Mouse (Mus musculus) layer of hippocampus, postnatal 10 days (tissue): ENCODE results near the gene Gm20605. TPM values are rescaled to one million over a fixed set of nuclear protein-coding genes. Genes with fewer than 3 reads are reported as not detected.

Source experiments
- DNase-seq, 2 experiments: peaks; one replicate each; pipeline ENCODE4 v3.0.0; 2021; ENCODE audit warnings: low spot score in 2 of 2
- total RNA-seq, 2 experiments: library from RNA; stranded (reverse); gene quantifications; 2 replicates each; pipeline ENCODE4 v1.2.3; 2021

Gm20605 gene
- total RNA-seq, 2 experiments from 2014 or later: 8.7 to 8.9 TPM

DNA sequence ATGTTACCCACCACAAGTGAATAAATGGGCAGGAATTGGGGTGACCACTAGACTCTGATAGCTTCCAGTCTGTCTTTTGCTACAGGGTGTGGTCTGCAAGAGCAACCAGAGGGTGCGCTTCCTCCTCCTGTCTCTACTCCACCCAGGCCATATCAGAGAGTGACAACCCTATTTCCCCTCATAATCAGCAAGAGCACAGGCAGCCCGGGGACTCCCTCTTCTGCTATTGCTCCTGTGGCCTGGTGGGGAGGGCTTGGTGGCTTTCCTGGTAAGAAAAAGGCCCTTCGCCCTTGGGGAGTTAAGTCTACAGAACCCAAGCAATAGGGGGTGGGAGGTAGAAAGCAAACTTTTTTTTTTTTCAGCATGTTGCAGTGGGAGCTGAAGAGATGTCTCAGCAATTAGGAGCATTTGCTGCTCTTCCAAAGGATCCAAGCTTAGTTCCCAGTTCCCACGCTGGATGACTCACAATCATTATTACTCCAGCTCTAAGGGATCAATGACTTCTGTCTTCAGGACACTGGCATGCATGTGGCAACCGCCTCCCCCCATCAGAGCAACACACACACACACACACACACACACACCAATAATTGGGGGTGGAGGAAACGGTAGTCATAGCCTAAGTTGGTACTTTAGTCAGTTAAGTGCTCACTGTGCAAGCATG lies 57.3 kb downstream of the Gm20605 start:
- no peak for DNase-seq

DNA sequence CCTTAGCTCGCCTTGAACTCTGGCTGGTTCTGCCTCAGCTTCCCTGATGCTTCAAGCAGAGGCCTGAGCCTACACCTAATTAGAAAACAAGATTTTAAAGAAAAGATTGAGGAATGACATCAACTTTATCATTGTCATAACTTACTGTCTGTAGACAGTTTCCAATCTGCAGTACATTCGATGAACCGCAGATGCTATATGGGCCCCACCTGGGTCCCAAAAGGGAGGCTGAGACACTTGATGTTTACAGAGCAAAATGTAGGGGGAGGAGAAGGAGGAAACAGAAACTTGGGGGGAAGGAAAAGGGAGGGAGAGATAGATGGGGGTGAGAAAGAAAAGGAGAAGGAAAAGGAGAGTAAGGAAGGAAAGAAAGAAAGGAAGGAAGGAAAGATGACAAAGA lies 61.0 kb downstream of the Gm20605 start:
- DNase-seq: no peak

DNA sequence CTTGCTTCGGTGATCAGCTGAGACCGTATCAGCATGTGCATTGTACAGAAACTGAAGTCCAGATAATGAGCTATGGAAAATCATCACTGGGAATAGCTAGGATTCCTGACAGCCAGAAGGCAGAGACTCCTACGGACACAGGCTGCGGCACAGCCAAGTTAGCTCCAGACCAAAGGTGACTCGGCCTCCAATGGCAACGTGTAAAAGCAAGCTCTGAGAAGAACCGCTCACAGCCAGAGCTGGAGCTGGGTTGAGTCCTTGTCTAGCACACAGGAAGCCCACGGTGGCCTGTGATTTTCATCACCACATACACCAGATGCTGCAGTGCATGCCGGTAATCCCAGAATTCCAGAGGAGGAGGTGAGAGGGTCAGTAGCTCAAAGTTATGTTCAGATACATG lies 61.6 kb downstream of the Gm20605 start:
- DNase-seq: no peak

DNA sequence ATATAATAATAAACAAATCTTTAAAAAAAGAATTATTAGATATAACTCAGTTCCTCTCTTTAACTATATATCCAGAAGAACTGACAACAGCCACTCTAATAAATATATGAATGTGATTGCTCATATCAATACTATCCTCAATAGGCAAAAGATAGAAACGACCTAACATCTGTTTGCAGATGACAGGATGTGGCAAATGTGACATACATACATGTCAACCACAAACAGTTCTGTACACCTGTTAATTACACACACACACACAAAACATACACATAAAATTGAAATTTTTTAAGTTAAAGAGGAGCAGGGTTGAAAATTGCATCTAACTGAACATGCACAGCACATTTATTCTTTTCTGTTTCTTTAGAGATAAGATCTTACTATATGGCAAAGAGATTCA lies 62.9 kb downstream of the Gm20605 start:
- no peak for DNase-seq

Other genes with a start within 250 kb of the Gm20605 start
- gene Zan, start 152.1 kb upstream of the Gm20605 start, total RNA-seq: under 1 TPM; 0.36 to 0.43 TPM
- 10 to 100 TPM; 30.7 to 36.5 TPM for gene Pop7, start 126.7 kb upstream of the Gm20605 start, total RNA-seq
- 10 to 100 TPM; 40.2 to 50.4 TPM for gene Gigyf1, start 110.6 kb upstream of the Gm20605 start, total RNA-seq
- not detected for gene Epo, start 95.9 kb upstream of the Gm20605 start, total RNA-seq
- gene Gnb2, start 95.7 kb upstream of the Gm20605 start, total RNA-seq: 100 to 1,000 TPM; 874 to 885 TPM
- 100 to 1,000 TPM; 124 to 134 TPM for gene Actl6b, start 75.7 kb upstream of the Gm20605 start, total RNA-seq
- 10 to 100 TPM; 22.4 to 23.0 TPM for gene Tfr2, start 59.3 kb upstream of the Gm20605 start, total RNA-seq
- gene Mospd3, start 28.1 kb upstream of the Gm20605 start, total RNA-seq: 10 to 100 TPM; 46.1 to 51.8 TPM
- gene Pcolce, start 15.4 kb upstream of the Gm20605 start, total RNA-seq: 10 to 100 TPM; 10.7 to 12.0 TPM
- gene Fbxo24, start 173 bp upstream of the Gm20605 start, total RNA-seq: under 1 TPM; 0.27 to 0.36 TPM
- 10 to 100 TPM; 13.2 to 20.1 TPM for gene Lrch4, start 54 bp upstream of the Gm20605 start, total RNA-seq
- gene Sap25, start 12.2 kb downstream of the Gm20605 start, total RNA-seq: 1 to 10 TPM; 5.0 to 7.5 TPM
- gene Irs3, start 16.5 kb downstream of the Gm20605 start, total RNA-seq: under 1 TPM; 0.18 to 0.25 TPM
- gene Agfg2, start 55.6 kb downstream of the Gm20605 start, total RNA-seq: 10 to 100 TPM; 46.2 to 46.9 TPM
- 100 to 1,000 TPM; 100 to 105 TPM for gene Nyap1, start 112.4 kb downstream of the Gm20605 start, total RNA-seq
- 100 to 1,000 TPM; 141 to 146 TPM for gene Tsc22d4, start 116.6 kb downstream of the Gm20605 start, total RNA-seq
- 10 to 100 TPM; 23.2 to 31.6 TPM for gene Ppp1r35, start 149.7 kb downstream of the Gm20605 start, total RNA-seq
- gene Mepce, start 158.5 kb downstream of the Gm20605 start, total RNA-seq: 10 to 100 TPM; 33.0 to 33.7 TPM
- gene Zcwpw1, start 158.6 kb downstream of the Gm20605 start, total RNA-seq: 1 to 10 TPM; 4.8 to 6.3 TPM
- 1 to 10 TPM in 1 of 2 experiments, under 1 TPM in 1; 0.45 to 1.2 TPM for gene Pilra, start 207.1 kb downstream of the Gm20605 start, total RNA-seq
- not detected for gene Pilrb1, start 228.9 kb downstream of the Gm20605 start, total RNA-seq
- not detected for gene Pilrb2, start 242.6 kb downstream of the Gm20605 start, total RNA-seq